Mouse (Mus musculus): ENCODE results near the gene Alcam. TPM values are rescaled to one million over a fixed set of nuclear protein-coding genes. Genes with fewer than 3 reads are reported as not detected.

The Alcam gene
- total RNA-seq, 2 experiments from 2014 or later = 48.8 to 51.4 TPM

GRCm38 (mm10) chr16:52250935-52251334, 202.9 kb downstream of the Alcam start:
- DNase-seq = no peak

GRCm38 (mm10) chr16:52250196-52250595, 203.7 kb downstream of the Alcam start:
- no peak for DNase-seq

- no peak for DNase-seq
Observed at GRCm38 (mm10) chr16:52243421-52243973, 210.4 kb downstream of the Alcam start.

GRCm38 (mm10) chr16:52242144-52242543, 211.7 kb downstream of the Alcam start:
- no peak for DNase-seq

- DNase-seq = no peak
Observed at GRCm38 (mm10) chr16:52229930-52230329, 223.9 kb downstream of the Alcam start.

- no peak for DNase-seq
Observed at GRCm38 (mm10) chr16:52229446-52229845, 224.4 kb downstream of the Alcam start.

- no peak for DNase-seq
Observed at GRCm38 (mm10) chr16:52222896-52223295, 231.0 kb downstream of the Alcam start.

GRCm38 (mm10) chr16:52219069-52219468, 234.8 kb downstream of the Alcam start:
- DNase-seq = peak; percentile 27

- DNase-seq = no peak
Observed at GRCm38 (mm10) chr16:52210844-52211606, 242.8 kb downstream of the Alcam start.

GRCm38 (mm10) chr16:52200107-52200506, 253.8 kb downstream of the Alcam start:
- no peak for DNase-seq

Measured in adrenal gland, postnatal 10 days (tissue).